Mouse (Mus musculus) duodenum, adult 2 months (tissue): Measurements from ENCODE around the gene Otos. TPM values are rescaled to one million over a fixed set of nuclear protein-coding genes. Genes with fewer than 3 reads are reported as not detected.

Experiments
- polyA plus RNA-seq: library from polyadenylated mRNA; depleted of rRNA; stranded (reverse); fragments of >200 nt; gene quantifications from 2 replicates; pipeline ENCODE4 v1.2.3, GENCODE M21; 2012; ENCODE audit warnings: low replicate concordance; rRNA removed

The Otos gene
- 0.13 and 0.23 TPM in 2 replicates for polyA plus RNA-seq

GRCm38 (mm10) chr1:92648673-92649072 lies at the start of gene Otos:
Gene Otos (minus strand): TSS chr1:92648841.

GRCm38 (mm10) chr1:92641514-92642272 lies 6.9 kb downstream of the Otos start, which contains the start of gene Cops9:
Gene Cops9 (minus strand): TSS chr1:92641985.

GRCm38 (mm10) chr1:92617488-92617887 lies 31.2 kb downstream of the Otos start, which contains the start of gene Olfr12:
Gene Olfr12 (plus strand): TSS chr1:92617788.

GRCm38 (mm10) chr1:92605482-92605881 lies 43.2 kb downstream of the Otos start, which contains the start of gene Olfr1410:
Gene Olfr1410 (plus strand): TSS chr1:92605782.

Other genes with a start within 250 kb of the Otos start
- 79.4 and 85.8 TPM in 2 replicates for gene Ndufa10, start 175.0 kb downstream of the Otos start, polyA plus RNA-seq
- gene Olfr1416, start 163.7 kb downstream of the Otos start, polyA plus RNA-seq: not detected in 2 replicates
- gene Olfr1415, start 152.7 kb downstream of the Otos start, polyA plus RNA-seq: not detected in 2 replicates
- gene Olfr1414, start 130.2 kb downstream of the Otos start, polyA plus RNA-seq: not detected in 2 replicates
- gene Olfr1413, start 77.5 kb downstream of the Otos start, polyA plus RNA-seq: not detected in 2 replicates
- not detected in 2 replicates for gene Olfr1412, start 63.1 kb downstream of the Otos start, polyA plus RNA-seq
- gene Olfr1411, start 54.4 kb downstream of the Otos start, polyA plus RNA-seq: not detected in 2 replicates
- gene Olfr1410, start 43.1 kb downstream of the Otos start, polyA plus RNA-seq: not detected in 2 replicates
- gene Olfr12, start 31.1 kb downstream of the Otos start, polyA plus RNA-seq: not detected in 2 replicates
- 43.6 and 66.3 TPM in 2 replicates for gene Cops9, start 6.9 kb downstream of the Otos start, polyA plus RNA-seq
- 6.4 and 7.5 TPM in 2 replicates for gene Gpc1, start 182.8 kb upstream of the Otos start, polyA plus RNA-seq